Mouse (Mus musculus) heart, embryonic 10.5 days (tissue): ENCODE data around the gene Gm11111. TPM values are rescaled to one million over a fixed set of nuclear protein-coding genes. Genes with fewer than 3 reads are reported as not detected.

Source experiments
- polyA plus RNA-seq: library from polyadenylated mRNA; unstranded; fragments of >200 nt; fragmentation: Nextera tagmentation; extraction: Ambion mirVana; gene quantifications from 2 replicates; pipeline ENCODE4 v1.2.1, GENCODE M21; 2016

Gm11111 gene
- polyA plus RNA-seq, 1 experiment from 2014 or later: not detected

Other genes with a start within 250 kb of the Gm11111 start
- 0.46 and 0.68 TPM in 2 replicates for gene Cfap299, start 223.4 kb upstream of the Gm11111 start, polyA plus RNA-seq